Mouse (Mus musculus): ENCODE data around the gene Lingo1.

- TF ChIP-seq CTCF (conservative IDR thresholded peaks at IDR 0.05; ENCODE audit: low read length) (peak; percentile 38), POU5F1 (IDR thresholded peaks at IDR 0.05; ENCODE audit: borderline replicate concordance, low read length) (no peak)
Measured at GRCm38 (mm10) chr9:56797876-56798275, 1.6 kb upstream of the Lingo1 start.

All from E14TG2a.4 (cell line).